Mouse (Mus musculus) v-Abl transformed pro-B cells (cell line): ENCODE data around the gene Farp1.

ENCODE experiments used
- in situ Hi-C, 2 experiments: fragments of 400-800 bp; cut with MboI; formaldehyde crosslinking; loops; one replicate each; pipeline ENCODE4 v1.15.1; 2025; ENCODE audit not compliant: unreplicated experiment in 2 of 2

Farp1 gene

GRCm38 (mm10) chr14:121213650-121214049, 178.7 kb downstream of the Farp1 start:
- in situ Hi-C loops, result no loop called here

DNA sequence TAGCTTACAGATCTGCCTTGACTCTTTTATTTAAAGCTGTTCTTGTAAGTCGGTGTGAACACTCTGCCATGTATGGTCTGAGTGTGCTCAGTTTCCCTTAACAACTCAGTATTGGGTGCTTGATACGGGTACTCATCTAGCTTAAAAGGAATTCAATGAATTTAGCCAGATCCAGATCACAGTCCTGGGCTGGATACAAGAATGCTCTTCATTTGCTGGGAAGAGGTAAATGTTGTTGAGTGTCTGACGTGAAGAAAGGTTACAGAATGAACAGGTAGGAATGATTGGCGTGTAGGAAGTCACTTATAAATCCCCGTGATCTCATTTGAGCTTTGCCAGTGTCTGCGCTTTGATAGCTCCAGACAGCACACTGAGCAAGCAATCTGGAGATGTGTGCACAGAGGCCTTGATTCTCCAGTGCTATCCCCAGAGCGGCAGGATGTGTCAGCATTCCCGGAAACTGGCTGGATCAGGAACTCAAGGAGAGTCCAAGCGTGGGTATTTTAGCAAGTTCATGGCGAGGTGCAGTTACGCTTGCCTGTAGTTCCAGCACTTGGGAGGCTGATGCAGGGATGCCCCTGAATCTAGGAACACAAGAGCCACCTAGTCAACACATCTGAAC, 179.7 kb downstream of the Farp1 start:
- in situ Hi-C loops, result no loop called here

DNA sequence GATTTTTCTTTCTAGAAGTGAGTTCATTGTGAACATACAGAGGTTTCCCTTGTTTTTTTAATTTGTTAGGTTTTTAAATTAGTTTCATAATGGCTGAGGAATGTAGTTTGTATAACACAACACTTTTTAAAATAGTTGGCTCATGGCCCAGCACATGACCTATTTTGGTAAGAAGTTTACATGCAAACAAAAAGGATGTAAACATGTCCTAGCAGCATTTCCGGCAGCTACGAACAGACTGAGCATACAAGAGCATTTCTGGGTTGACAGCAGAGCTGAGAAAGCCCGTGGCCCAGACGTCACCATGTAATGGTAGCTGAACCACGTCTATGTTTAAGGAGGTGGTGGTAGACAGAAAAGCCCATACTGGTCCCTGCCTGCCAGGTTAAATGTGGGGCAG, 180.8 kb downstream of the Farp1 start:
- in situ Hi-C loops, result no loop called here

GRCm38 (mm10) chr14:121216672-121217071, 181.7 kb downstream of the Farp1 start:
- in situ Hi-C loops, result no loop called here

GRCm38 (mm10) chr14:121218620-121219019, 183.6 kb downstream of the Farp1 start:
- in situ Hi-C loops, result no loop called here

- in situ Hi-C loops, result no loop called here
Measured at GRCm38 (mm10) chr14:121219226-121220039, 184.4 kb downstream of the Farp1 start.

GRCm38 (mm10) chr14:121220040-121220322, 185.0 kb downstream of the Farp1 start:
- in situ Hi-C loops, result no loop called here

DNA sequence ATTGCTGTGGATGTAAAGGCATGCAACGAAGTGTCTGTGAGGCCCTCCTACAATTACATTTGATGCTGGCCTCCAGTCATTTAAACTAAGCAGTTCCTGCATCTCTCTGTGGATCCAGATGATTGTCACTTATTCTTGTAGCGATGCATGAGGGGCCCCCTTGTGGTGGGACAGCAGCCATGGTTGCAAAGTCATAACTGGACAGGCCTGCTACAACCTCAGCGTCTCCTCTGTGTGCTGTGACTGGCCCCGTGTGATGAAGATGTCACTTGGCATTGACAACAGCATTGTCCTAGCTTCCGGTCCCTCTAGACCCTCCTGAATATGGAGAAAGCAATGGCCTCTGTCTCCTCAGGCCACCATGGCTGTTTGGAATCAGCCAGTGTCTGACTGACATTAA, 185.7 kb downstream of the Farp1 start:
- in situ Hi-C loops, result no loop called here

DNA sequence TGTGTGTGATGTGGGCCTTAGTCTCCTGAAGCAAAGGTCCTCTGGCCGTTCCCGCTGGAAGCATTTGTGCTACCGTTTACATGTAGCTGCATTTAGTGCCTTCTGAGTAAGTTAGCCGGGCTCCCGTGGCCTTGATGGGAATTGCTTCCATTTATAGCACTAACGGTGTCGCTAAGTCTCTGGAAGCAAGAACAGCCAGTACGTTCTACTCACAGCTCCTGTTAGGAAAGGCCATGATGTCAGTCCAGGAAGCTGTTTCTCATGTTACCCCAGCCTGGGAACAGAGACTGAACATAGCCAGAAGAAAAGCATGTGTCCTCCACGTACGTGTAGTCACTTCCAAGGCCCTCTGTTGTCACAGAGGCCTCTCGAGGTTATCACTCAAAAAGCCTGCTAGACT, 190.8 kb downstream of the Farp1 start:
- in situ Hi-C loops, result no loop called here

DNA sequence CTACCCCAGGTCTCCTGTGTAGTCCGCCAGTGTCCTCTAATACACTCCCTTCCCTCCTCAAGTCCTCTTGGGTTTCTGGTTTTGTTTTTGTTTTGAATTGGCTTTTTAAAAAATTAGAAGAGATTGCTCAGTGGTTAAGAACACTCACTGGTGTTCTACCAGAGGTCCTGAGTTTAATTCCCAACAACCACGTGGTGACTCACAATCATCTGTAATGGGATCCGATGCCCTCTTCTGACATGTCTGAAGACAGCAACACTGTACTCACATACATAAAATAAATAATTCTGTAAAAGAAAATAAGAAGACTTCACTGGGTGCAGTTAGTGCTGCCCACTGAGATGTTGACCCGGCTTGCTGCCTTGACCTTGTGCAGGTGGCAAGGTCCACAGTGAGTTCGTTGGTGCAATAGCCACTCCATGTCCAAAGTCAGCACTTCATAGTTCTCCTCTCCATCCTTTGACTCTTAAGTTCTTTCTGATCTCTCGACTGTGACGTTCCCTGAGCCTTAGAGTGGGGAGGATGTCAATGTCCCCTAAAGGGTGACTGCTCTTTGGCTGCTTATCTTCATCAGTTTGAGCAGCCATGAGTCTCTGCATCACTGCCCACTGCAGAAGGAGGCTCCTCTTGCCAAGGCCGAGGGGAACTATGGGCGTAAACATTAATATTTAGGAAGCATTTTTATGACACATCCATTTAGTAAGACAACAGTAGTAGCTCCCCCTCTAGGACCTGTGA, 194.2 kb downstream of the Farp1 start:
- in situ Hi-C loops, result no loop called here

- in situ Hi-C loops, result no loop called here
Measured at GRCm38 (mm10) chr14:121231232-121231631, 196.2 kb downstream of the Farp1 start.

- in situ Hi-C loops, result no loop called here
Measured at GRCm38 (mm10) chr14:121234741-121235307, 199.8 kb downstream of the Farp1 start.

GRCm38 (mm10) chr14:121236736-121237135, 201.7 kb downstream of the Farp1 start:
- in situ Hi-C loops, result no loop called here

GRCm38 (mm10) chr14:121238727-121239126, 203.7 kb downstream of the Farp1 start:
- in situ Hi-C loops, result no loop called here

DNA sequence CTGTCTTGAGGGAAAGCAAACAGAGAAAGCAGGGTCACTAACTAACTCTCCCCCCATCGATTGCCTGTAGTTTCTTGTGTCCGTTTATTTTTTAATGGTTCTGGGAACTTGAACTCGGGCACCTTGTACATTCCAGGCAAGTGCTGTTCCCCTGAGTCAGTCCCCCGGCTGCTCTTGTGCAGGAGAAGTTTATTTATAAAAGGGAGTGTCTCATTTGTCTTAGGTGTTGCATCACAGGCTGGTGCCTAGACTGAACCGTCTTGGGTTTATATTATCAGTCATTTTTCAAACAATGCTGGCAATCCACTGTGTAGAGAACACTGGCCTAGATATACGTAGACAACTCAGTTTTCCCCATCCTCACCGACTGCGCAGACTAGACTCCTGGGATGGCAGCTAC, 204.4 kb downstream of the Farp1 start:
- in situ Hi-C loops, result no loop called here

- in situ Hi-C loops, result no loop called here
Measured at GRCm38 (mm10) chr14:121244104-121244503, 209.1 kb downstream of the Farp1 start.

DNA sequence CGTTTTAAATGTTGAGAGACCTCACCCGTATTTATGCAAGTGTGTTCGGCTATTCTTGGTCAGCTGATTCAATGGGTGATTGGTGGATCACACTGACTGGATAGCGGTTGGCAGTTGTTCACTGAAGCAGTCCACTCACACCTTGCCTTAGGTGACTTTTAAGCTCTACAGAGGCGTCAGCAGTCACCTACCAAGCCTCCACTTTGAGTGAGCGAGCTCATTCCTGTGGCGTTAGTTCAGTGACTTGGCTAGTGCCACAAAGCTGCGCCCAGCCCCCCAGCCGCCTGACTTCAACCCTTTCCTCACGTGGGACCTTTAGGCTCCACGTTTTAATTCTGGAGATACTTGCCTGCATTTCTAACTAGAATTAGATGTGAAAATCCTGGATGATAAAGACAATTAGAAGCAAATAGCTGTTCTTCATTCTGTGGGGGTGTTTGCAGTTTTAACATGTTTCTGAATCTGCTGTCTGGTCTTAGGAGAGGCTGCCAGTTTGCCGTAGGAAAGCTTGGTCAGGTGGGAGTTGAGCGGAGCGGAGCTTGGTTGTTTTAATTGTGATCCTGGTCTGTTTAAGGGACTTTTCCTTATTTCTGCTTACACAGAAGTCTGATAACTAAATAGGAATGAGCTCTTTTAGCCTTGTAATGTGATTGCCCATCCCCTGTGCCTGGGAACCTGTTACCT, 211.2 kb downstream of the Farp1 start:
- in situ Hi-C loops, result no loop called here

GRCm38 (mm10) chr14:121247287-121247686, 212.3 kb downstream of the Farp1 start:
- in situ Hi-C loops, result no loop called here

DNA sequence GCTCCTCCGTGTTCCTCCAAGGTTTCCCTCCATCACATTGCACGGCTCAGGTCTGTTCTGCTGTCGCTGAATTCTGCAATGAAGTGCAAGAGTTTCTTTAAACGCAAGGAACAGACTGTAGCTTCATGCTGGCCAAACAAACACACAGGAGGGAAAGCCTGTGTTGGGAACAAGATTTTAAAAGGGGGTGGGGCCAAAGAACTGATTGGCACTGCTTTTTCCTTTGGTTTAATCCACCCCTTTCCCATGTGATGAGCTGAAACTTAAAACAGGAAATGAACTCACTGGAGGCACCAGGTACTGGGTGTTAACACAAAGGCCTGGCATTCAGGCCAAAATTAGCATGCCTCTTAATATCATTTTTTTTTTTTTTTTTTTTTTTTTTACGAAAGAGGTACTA, 213.3 kb downstream of the Farp1 start:
- in situ Hi-C loops, result no loop called here

DNA sequence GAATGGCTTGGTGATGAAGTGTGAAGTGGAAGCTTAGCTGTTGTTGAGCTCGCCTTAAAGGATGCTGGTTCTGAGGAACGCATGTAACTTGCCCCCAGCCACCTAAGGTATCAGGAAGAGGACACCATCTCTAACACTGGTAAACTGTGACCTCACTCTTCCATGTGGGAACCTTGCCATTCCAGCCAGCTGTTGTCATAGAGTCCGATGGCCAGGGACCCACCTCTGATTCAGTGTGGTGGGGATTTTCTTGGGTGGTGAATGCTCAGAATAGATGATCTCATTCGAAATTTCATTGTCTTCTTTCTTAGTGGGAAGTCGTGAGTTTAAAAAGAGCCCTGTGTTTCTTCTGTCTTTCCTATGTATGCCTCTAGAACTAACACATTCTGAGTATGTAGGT, 216.1 kb downstream of the Farp1 start:
- in situ Hi-C loops, result no loop called here

- in situ Hi-C loops, result no loop called here
Measured at GRCm38 (mm10) chr14:121251708-121252107, 216.7 kb downstream of the Farp1 start.
